Mouse (Mus musculus): ENCODE measurements around the gene Phc1. TPM values are rescaled to one million over a fixed set of nuclear protein-coding genes. Genes with fewer than 3 reads are reported as not detected.

Gene Phc1
- total and polyA plus RNA-seq, 3 experiments = 4.6 to 35.9 TPM; not detected in 1

DNA sequence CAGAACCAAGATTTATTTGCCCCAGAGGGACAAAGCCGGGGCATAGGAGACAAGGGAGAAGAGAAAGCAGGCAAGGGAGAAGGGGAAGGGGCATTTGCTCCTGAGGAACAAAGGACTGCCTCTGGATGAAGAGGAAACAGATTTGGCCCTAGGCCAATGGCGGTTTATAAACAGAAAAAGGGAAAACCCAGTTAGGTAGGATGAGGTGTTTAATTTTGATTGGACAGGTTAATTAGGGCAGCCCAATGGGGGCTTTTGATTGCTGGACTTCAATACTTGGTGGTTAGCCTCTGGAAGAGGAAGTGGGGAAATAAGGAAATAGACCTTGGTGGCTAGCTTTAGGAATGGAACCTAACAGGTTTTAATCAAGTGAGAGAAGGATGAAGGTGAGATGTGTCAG lies 48.2 kb downstream of the Phc1 start:
- peaks cover 21 to 35% of the 10 kb centered on the region in 2 experiments for H3K4me1 ChIP-seq (ENCODE audit: control insufficient read depth in 1 of 2, insufficient read depth in 2 of 2, low read length in 2 of 2)
- H3K27me3 ChIP-seq (ENCODE audit: control insufficient read depth in 1 of 2, insufficient read depth in 2 of 2, low read length in 2 of 2) = no peaks in the 10 kb centered on the region
- H3K9me3 ChIP-seq (replicated peaks; ENCODE audit: insufficient read depth, low read length) = no peaks in the 10 kb centered on the region
- no peak overlapping the region for H3K9ac ChIP-seq (ENCODE audit: control insufficient read depth, low read depth, low read length, poor library complexity, severe bottlenecking)
- TF ChIP-seq SMC3 (IDR thresholded peaks at IDR 0.05; ENCODE audit: low read depth, low read length) (no peak), UBTF (IDR thresholded peaks at IDR 0.05; ENCODE audit: borderline replicate concordance, insufficient read depth, low read depth, low read length) (no peak), TCF12 (IDR thresholded peaks at IDR 0.05; ENCODE audit: low read depth, low read length) (no peak), NRF1 (IDR thresholded peaks at IDR 0.05; ENCODE audit: insufficient read depth, low read depth, low read length, poor library complexity, severe bottlenecking) (no peak), ZMIZ1 (IDR thresholded peaks at IDR 0.05; ENCODE audit: low read depth, low read length) (no peak), CHD2 (IDR thresholded peaks at IDR 0.05; ENCODE audit: low read length) (no peak), GATA1 (IDR thresholded peaks at IDR 0.05; ENCODE audit: low read depth, low read length) (no peak), MEF2A (IDR thresholded peaks at IDR 0.05; ENCODE audit: extremely low read depth, insufficient replicate concordance, low read depth, low read length, poor library complexity, severe bottlenecking) (no peak), MYB (IDR thresholded peaks at IDR 0.05; ENCODE audit: low read depth, low read length) (no peak), ZNF384 (IDR thresholded peaks at IDR 0.05; ENCODE audit: low read depth, low read length) (no peak), MAX (IDR thresholded peaks at IDR 0.05; ENCODE audit: low read length) (no peak)
- peak overlapping the region in 1 of 2 experiments; percentile 8; a peak in 2 of 4 replicates for H3K4me3 ChIP-seq (ENCODE audit: control insufficient read depth in 1 of 2, insufficient read depth in 1 of 2, low read depth in 2 of 2, low read length in 2 of 2)
- peaks cover 0 to 23% of the 10 kb centered on the region in 2 experiments; a peak in 2 of 4 replicates for H3K36me3 ChIP-seq (ENCODE audit: control insufficient read depth in 1 of 2, insufficient read depth in 2 of 2, low read length in 2 of 2)
- peak; percentile 63 for DNase-seq (ENCODE audit: low read depth, low spot score)
- peak overlapping the region; percentile 82 for H3K27ac ChIP-seq (ENCODE audit: control insufficient read depth, low read depth, low read length)
- H3K79me2 ChIP-seq (ENCODE audit: control insufficient read depth, insufficient read depth, low read length, poor library complexity) = no peaks in the 10 kb centered on the region

DNA sequence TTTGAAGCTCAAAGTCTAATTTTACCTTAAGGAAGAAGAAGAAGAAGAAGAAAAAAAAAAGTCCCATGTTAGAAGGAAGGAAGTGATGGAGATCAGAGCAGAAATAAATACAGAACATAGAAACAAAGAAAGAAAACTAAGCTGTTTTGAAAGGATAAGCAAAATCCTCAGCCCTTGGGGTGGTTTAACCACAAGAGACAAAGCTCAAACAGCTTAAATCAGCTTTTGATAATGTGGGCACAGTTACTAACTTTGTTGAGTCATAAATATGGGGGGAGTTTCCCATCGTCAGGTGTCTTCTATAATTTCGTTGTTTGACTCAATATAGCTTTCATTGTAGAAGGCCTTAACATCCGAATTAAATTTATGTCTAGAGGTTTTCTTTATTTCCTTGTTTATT lies 48.6 kb downstream of the Phc1 start:
- H3K9ac ChIP-seq (ENCODE audit: control insufficient read depth, low read depth, low read length, poor library complexity, severe bottlenecking) = no peak overlapping the region
- peak overlapping the region; percentile 82 for H3K27ac ChIP-seq (ENCODE audit: control insufficient read depth, low read depth, low read length)
- H3K4me1 ChIP-seq (ENCODE audit: control insufficient read depth in 1 of 2, insufficient read depth in 2 of 2, low read length in 2 of 2) = peaks cover 21 to 35% of the 10 kb centered on the region in 2 experiments
- H3K27me3 ChIP-seq (ENCODE audit: control insufficient read depth in 1 of 2, insufficient read depth in 2 of 2, low read length in 2 of 2) = no peaks in the 10 kb centered on the region
- peak; percentile 81 for DNase-seq (ENCODE audit: low read depth, low spot score)
- H3K9me3 ChIP-seq (replicated peaks; ENCODE audit: insufficient read depth, low read length) = no peaks in the 10 kb centered on the region
- H3K79me2 ChIP-seq (ENCODE audit: control insufficient read depth, insufficient read depth, low read length, poor library complexity) = no peaks in the 10 kb centered on the region
- H3K4me3 ChIP-seq (ENCODE audit: control insufficient read depth in 1 of 2, insufficient read depth in 1 of 2, low read depth in 2 of 2, low read length in 2 of 2) = peak overlapping the region in 1 of 2 experiments; percentile 8; a peak in 2 of 4 replicates
- H3K36me3 ChIP-seq (ENCODE audit: control insufficient read depth in 1 of 2, insufficient read depth in 2 of 2, low read length in 2 of 2) = peaks cover 0 to 23% of the 10 kb centered on the region in 2 experiments; a peak in 2 of 4 replicates
- TF ChIP-seq ELF1 (IDR thresholded peaks at IDR 0.05; ENCODE audit: low read depth, low read length) (0 out of 2 replicates have a peak, but pooled peaks have one; percentile 33), MAX (IDR thresholded peaks at IDR 0.05; ENCODE audit: low read length) (no peak), GABPA (IDR thresholded peaks at IDR 0.05; ENCODE audit: low read depth, low read length) (no peak), MYC (IDR thresholded peaks at IDR 0.05; ENCODE audit: low read depth, low read length) (peak; percentile 20; the same call in 1 of the 2 replicates), POLR2AphosphoS2 (IDR thresholded peaks at IDR 0.05; ENCODE audit: low read length) (no peak), NRF1 (IDR thresholded peaks at IDR 0.05; ENCODE audit: insufficient read depth, low read depth, low read length, poor library complexity, severe bottlenecking) (no peak), CTCF (IDR thresholded peaks at IDR 0.05 in 2 of 3, conservative IDR thresholded peaks at IDR 0.05 in 1 of 3; ENCODE audit: control insufficient read depth in 1 of 3, insufficient read depth in 1 of 3, low read depth in 2 of 3, low read length in 3 of 3, poor library complexity in 1 of 3, severe bottlenecking in 1 of 3) (no peak), ZMIZ1 (IDR thresholded peaks at IDR 0.05; ENCODE audit: low read depth, low read length) (no peak), MXI1 (IDR thresholded peaks at IDR 0.05; ENCODE audit: low read depth, low read length) (peak; percentile 35; the same call in 1 of the 2 replicates), CHD2 (IDR thresholded peaks at IDR 0.05; ENCODE audit: low read length) (no peak), JUND (IDR thresholded peaks at IDR 0.05; ENCODE audit: low read depth, low read length) (no peak), TAL1 (IDR thresholded peaks at IDR 0.05; ENCODE audit: low read length) (peak; percentile 69), USF2 (IDR thresholded peaks at IDR 0.05; ENCODE audit: borderline replicate concordance in 1 of 2, insufficient read depth in 1 of 2, low read depth in 1 of 2, low read length in 2 of 2) (no peak), TCF12 (IDR thresholded peaks at IDR 0.05; ENCODE audit: low read depth, low read length) (peak; percentile 90), RAD21 (IDR thresholded peaks at IDR 0.05; ENCODE audit: low read depth, low read length) (no peak), MEF2A (IDR thresholded peaks at IDR 0.05; ENCODE audit: extremely low read depth, insufficient replicate concordance, low read depth, low read length, poor library complexity, severe bottlenecking) (peak; percentile 28; the same call in 1 of the 2 replicates), EP300 (IDR thresholded peaks at IDR 0.05; ENCODE audit: low read depth in 1 of 2, low read length in 2 of 2) (peak; percentile 89 to 93), NELFE (IDR thresholded peaks at IDR 0.05; ENCODE audit: low read depth, low read length) (no peak), SMC3 (IDR thresholded peaks at IDR 0.05; ENCODE audit: low read depth, low read length) (no peak), TBP (IDR thresholded peaks at IDR 0.05; ENCODE audit: low read depth, low read length) (no peak), GATA1 (IDR thresholded peaks at IDR 0.05; ENCODE audit: low read depth, low read length) (peak; percentile 78), POLR2AphosphoS5 (IDR thresholded peaks at IDR 0.05; ENCODE audit: borderline replicate concordance, low read depth, low read length) (no peak), BHLHE40 (IDR thresholded peaks at IDR 0.05; ENCODE audit: borderline replicate concordance, low read depth, low read length) (0 out of 2 replicates have a peak, but pooled peaks have one; percentile 10), RCOR1 (IDR thresholded peaks at IDR 0.05; ENCODE audit: low read depth, low read length) (peak; percentile 98), SIN3A (IDR thresholded peaks at IDR 0.05; ENCODE audit: low read length) (peak; percentile 81), HCFC1 (IDR thresholded peaks at IDR 0.05; ENCODE audit: low read depth, low read length) (0 out of 2 replicates have a peak, but pooled peaks have one; percentile 18)
